Mouse (Mus musculus): ENCODE results near the gene Ggn.

DNA sequence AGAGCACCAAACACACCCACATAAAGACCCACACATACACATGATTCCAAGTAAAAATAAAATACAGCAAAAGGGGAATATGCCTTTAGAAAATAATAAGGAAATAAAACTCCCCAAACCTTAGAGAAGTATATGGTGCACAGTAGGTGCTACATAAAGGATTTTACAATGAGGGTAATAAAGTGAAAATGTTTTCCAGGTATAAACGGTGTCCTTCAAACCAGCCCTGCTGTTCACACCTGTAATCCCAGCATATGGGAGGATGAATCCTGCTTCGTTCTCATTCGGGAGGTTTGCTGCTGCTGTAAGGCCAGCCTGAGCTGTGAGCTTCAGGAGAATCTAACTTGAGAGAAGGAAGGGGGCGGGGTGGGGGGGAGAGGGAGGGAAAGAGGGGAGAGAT is 35.8 kb upstream of the Ggn start:
- TF ChIP-seq CTCF (IDR thresholded peaks at IDR 0.05; ENCODE audit: extremely low read depth, insufficient read depth, insufficient read length, insufficient replicate concordance) = no peak
- TF ChIP-seq POLR2A (IDR thresholded peaks at IDR 0.05; ENCODE audit: low read depth, low read length) = no peak

All from spleen, adult 2 months (tissue).